Mouse (Mus musculus) E14TG2a.4 (cell line): Measurements from ENCODE around the gene Fdxacb1.

Source experiments
- H3K27me3 ChIP-seq: 2 replicates; pipeline ENCODE4 v1.6.1; 2014; ENCODE audit warnings: low read length, control low read depth; ENCODE audit not compliant: insufficient read depth
- H3K36me3 ChIP-seq: 2 replicates; pipeline ENCODE4 v1.6.1; 2014; ENCODE audit warnings: low read length, control low read depth; ENCODE audit not compliant: insufficient read depth
- H3K4me1 ChIP-seq: replicated peaks from 2 replicates; pipeline ENCODE4 v1.6.1; 2014; ENCODE audit warnings: low read depth, low read length, control low read depth
- H3K4me3 ChIP-seq: replicated peaks from 2 replicates; pipeline ENCODE4 v1.5.1; 2014; ENCODE audit warnings: mild to moderate bottlenecking, low read length
- H3K9me3 ChIP-seq: 2 replicates; pipeline ENCODE4 v1.6.1; 2014; ENCODE audit warnings: low read length, control low read depth
- CTCF ChIP-seq: conservative IDR thresholded peaks from 2 replicates; pipeline ENCODE4 v1.5.1; 2014; ENCODE audit warnings: low read length
- NANOG ChIP-seq: IDR thresholded peaks from 2 replicates; pipeline ENCODE4 v1.6.1; 2014; ENCODE audit warnings: borderline replicate concordance, low read length, mixed read lengths
- POU5F1 ChIP-seq: IDR thresholded peaks from 2 replicates; pipeline ENCODE4 v1.6.1; 2014; ENCODE audit warnings: low read length, borderline replicate concordance

The Fdxacb1 gene

DNA sequence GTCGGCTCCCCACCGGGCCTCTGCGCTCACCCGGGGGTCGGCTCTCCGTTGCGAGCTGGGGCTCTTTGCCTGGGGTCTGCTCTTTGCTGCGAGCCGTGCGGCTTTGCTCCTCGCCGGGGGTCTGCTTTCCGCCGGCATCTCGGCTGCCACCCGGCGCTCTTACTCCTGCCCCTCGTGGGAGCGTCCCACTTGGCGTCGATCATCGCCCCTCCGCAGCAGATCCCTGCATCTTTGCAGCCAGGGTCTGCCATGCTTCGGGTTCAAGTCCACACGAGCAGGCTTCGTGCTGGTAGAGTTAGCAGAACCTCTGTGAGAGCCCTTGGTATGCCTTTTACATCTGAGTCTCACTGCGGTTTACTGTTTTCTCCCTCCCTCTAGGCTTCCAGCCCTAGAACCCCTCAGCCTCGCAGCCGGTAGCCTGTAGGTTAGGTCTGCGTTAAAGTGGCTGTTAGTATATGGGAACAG is 7.7 kb downstream of the Fdxacb1 start:
- TF ChIP-seq NANOG (no peak), CTCF (no peak), POU5F1 (no peak)
- no peaks in the 10 kb centered on the region for H3K9me3 ChIP-seq
- H3K4me3 ChIP-seq = peak overlapping the region; percentile 92
- H3K36me3 ChIP-seq = peaks cover 32% of the 10 kb centered on the region
- peaks cover 16% of the 10 kb centered on the region for H3K4me1 ChIP-seq
- peaks cover 11% of the 10 kb centered on the region for H3K27me3 ChIP-seq

DNA sequence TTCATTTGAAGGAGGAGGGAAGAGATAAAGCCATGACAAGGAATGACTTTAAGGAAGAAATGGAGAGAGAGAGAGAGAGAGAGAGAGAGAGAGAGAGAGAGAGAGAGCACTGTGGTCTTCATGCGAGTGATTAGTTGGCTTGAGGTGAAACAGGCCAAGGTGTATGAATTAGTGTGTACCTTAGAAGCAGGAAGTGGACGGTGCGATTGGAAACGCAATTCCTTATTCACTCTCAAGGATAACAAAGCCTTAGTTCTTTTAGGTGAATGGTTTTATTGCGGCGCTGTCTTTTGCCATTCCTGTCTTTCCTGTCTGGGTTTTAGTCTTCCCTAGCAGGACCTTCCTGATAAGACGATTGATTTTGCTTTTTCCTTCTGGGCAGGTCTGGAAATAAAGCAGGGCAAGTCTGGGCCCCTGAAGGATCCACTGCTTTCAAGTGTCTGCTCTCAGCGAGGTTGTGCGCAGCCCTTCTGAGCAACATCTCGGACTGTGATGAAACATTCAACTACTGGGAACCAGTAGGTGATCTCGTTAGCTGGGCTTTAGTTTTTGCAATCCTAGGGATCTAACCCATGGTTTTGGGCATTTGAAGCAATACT is 8.2 kb downstream of the Fdxacb1 start:
- peak overlapping the region; percentile 92 for H3K4me3 ChIP-seq
- peaks cover 11% of the 10 kb centered on the region for H3K27me3 ChIP-seq
- H3K9me3 ChIP-seq = no peaks in the 10 kb centered on the region
- H3K4me1 ChIP-seq = peaks cover 16% of the 10 kb centered on the region
- H3K36me3 ChIP-seq = peaks cover 28% of the 10 kb centered on the region
- TF ChIP-seq NANOG = no peak
- TF ChIP-seq POU5F1 = no peak
- TF ChIP-seq CTCF = no peak

DNA sequence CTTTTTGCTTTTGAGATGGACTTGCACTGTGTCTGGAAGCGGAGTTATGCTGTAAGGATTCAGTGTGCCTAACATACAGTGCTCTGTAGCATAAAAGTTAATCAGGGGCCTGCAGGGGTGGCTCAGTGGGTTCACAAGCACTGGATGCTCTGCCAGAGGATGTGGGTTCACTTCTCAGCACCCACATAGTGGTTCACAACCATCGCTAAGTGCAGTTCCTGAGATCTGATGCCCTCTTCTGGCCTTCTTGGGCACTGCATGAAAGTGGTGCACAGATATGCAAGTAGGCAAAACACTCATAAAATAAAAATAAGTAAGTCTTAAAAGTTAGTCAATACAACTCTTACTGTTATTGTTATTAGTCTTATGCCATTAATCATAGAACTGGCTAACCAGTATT is 14.1 kb downstream of the Fdxacb1 start:
- Histone ChIP-seq H3K4me1 (0 out of 2 replicates have a peak, but pooled peaks cover 4% of the 10 kb centered on the region), H3K9me3 (no peaks in the 10 kb centered on the region), H3K36me3 (peaks cover 49% of the 10 kb centered on the region), H3K27me3 (no peaks in the 10 kb centered on the region), H3K4me3 (no peak overlapping the region)
- TF ChIP-seq CTCF = peak; percentile 71
- no peak for TF ChIP-seq NANOG

DNA sequence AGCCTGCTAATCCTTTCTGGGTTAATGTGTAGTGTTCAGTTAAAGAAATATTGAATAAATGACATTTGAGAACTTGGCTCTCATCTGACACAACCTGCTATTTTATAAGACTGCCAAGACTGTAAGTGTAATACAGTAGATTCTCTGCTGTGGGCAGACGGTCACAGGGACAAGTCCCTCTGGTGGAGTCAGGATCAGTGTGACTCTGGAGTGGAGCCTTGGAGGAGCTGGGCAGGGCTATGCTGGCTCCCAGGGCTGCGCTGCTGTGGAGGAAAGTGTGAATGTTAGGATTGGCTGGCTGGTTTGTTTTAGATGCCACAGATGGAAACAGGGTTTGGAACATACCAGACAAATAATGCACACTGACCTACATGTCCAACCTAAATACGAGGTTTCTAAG is 27.2 kb downstream of the Fdxacb1 start:
- Histone ChIP-seq H3K27me3 (no peaks in the 10 kb centered on the region), H3K4me3 (no peak overlapping the region), H3K9me3 (no peaks in the 10 kb centered on the region), H3K36me3 (peaks cover 25% of the 10 kb centered on the region), H3K4me1 (no peaks in the 10 kb centered on the region)
- TF ChIP-seq POU5F1 (no peak), CTCF (no peak), NANOG (no peak)

DNA sequence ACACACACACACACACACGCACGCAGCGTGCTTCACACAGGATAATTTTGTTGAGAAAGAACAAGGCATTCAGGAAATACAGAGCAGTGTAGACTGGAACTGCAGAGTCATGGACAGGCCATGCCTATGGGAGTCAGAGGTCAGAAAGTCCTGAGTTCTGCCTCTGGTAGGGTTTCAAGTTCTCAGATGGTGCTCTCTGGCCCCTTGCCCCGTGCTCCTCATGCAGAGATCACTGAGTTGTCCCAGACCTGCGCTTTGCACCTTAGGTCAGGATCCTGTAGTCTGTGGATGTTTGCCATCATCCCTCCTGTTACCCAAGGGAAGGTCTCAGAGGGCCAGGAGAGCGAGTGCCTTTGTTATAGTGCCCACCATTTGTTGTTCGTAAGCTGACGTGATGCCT is 28.7 kb downstream of the Fdxacb1 start:
- H3K36me3 ChIP-seq = peaks cover 20% of the 10 kb centered on the region
- H3K27me3 ChIP-seq = no peaks in the 10 kb centered on the region
- TF ChIP-seq CTCF (no peak), NANOG (no peak), POU5F1 (no peak)
- no peak overlapping the region for H3K4me3 ChIP-seq
- no peaks in the 10 kb centered on the region for H3K9me3 ChIP-seq
- H3K4me1 ChIP-seq = no peaks in the 10 kb centered on the region

DNA sequence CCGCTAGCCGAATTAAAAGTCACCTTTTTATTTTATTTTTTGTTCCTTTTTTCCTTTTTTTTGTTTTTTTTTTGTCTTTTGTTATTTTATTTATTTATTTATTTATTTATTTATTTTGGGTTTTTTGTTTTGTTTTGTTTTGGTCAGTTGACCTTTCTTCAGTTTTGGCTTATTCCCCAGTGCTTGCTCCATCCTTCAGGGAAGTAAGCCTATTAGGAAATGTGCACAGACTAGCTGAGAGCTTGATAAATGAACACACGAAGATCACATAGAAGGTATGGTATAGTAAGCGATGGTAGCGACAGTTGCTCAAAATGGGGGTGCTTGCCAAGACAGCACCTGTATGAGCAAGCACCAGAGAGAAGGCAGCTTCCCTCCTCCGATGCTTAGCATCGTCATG is 29.6 kb downstream of the Fdxacb1 start:
- H3K9me3 ChIP-seq = no peaks in the 10 kb centered on the region
- H3K4me1 ChIP-seq = no peaks in the 10 kb centered on the region
- TF ChIP-seq POU5F1 (no peak), NANOG (no peak), CTCF (no peak)
- no peaks in the 10 kb centered on the region for H3K27me3 ChIP-seq
- peaks cover 19% of the 10 kb centered on the region for H3K36me3 ChIP-seq
- H3K4me3 ChIP-seq = no peak overlapping the region

DNA sequence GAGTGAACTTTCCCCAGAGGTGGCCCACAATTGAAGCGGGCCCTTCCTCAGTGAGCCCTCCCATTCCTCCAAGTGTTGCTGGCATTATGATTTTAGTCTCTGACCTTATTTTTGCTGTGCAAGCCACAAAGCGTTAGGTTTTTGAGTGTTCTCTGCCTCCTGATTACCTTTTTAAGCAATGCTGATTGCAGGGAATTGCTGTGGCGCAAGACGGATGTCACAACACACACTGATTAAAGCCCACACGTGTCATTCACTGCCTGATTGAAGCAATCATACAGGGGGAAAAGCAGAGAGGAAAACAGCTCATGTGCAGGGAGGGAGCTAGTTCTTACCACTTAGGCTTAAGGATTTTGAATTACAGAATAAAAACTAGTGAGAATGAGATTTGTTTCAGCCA is 30.3 kb downstream of the Fdxacb1 start:
- Histone ChIP-seq H3K36me3 (peaks cover 24% of the 10 kb centered on the region), H3K4me3 (no peak overlapping the region), H3K4me1 (no peaks in the 10 kb centered on the region), H3K9me3 (no peaks in the 10 kb centered on the region), H3K27me3 (no peaks in the 10 kb centered on the region)
- TF ChIP-seq CTCF = no peak

DNA sequence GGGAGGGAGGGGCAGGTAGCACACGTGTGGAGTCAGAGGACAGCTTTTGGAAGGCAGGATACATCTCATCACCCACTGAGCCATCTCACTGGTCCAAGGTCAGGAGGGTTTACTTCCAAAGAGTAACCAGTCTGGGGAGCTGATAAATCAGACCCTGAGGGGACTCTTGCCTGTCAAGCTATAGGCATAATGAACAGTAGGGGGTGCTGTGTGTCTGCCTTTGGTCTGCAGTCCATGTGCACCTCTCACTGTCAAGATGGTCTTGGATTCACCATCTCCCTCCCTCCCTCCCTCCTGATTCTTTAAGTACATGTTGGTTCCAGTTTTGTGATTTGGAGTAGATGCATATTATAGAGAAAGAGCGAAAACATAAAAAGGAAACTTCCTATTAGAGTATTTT is 32.9 kb downstream of the Fdxacb1 start:
- Histone ChIP-seq H3K36me3 (peaks cover 38% of the 10 kb centered on the region), H3K4me3 (no peak overlapping the region), H3K4me1 (no peaks in the 10 kb centered on the region), H3K9me3 (no peaks in the 10 kb centered on the region), H3K27me3 (no peaks in the 10 kb centered on the region)
- no peak for TF ChIP-seq NANOG
- TF ChIP-seq CTCF = peak; percentile 34
- TF ChIP-seq POU5F1 = no peak

DNA sequence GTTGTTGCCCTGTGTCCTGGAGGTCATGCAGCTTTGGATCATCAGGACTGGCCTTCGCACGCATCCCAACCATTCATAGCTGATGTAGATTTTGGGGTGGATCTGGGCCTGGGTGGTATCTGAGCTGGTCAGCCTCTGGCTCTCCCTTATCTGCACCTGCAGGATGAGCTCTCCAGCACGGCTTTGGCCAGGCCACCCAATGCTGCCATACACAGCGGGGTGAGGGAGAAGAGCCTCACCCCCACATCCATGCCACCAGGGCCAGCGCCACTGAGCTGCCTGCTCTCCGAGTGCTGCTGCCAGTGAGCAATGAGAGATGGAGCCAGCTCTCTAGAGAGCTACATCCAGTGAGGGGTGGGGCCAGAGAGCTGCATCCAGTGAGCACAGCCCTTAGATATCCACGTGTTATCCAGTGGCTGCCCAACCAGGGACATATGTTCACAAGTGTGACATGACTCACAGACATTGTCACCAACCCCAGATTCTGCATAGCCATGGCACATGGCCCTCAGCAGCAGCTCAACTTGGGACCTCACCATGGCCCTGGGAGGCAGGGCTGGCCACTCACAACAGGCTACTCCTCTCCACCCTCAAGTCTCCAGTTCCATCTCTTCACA is 35.1 kb downstream of the Fdxacb1 start:
- TF ChIP-seq NANOG (no peak), CTCF (no peak), POU5F1 (no peak)
- Histone ChIP-seq H3K36me3 (peaks cover 59% of the 10 kb centered on the region), H3K4me3 (no peak overlapping the region), H3K27me3 (no peaks in the 10 kb centered on the region), H3K4me1 (no peaks in the 10 kb centered on the region), H3K9me3 (no peaks in the 10 kb centered on the region)
